ENCODE assay signal across 8 mouse cellular contexts in genomic region chr11:23954323-23954722, GRCm38 (mm10). TPM values are rescaled to one million over a fixed set of nuclear protein-coding genes. Genes with fewer than 3 reads are reported as not detected.
A peak's percentile ranks its signal among the peaks of the same experiment; 100 is the strongest.
DNase-seq lines count a peak whose midpoint lies in the region; ATAC-seq and TF ChIP-seq lines count a peak whose summit lies in the region.

No protein-coding gene starts in this region.

- H3K4me1 ChIP-seq in hindbrain, embryonic 11.5 days (replicated peaks; ENCODE audit: control insufficient read depth, insufficient read depth, low read length) = no peaks in the 10 kb centered on the region
- no peaks in the 10 kb centered on the region for H3K4me1 ChIP-seq in hindbrain, embryonic 10.5 days (replicated peaks)
- peaks cover 0 to 6% of the 10 kb centered on the region in 2 experiments; a peak in 3 of 4 replicates for H3K4me1 ChIP-seq in MEL (ENCODE audit: control insufficient read depth in 1 of 2, insufficient read depth in 2 of 2, low read length in 2 of 2)
- H3K4me1 ChIP-seq in embryonic facial prominence, embryonic 14.5 days (ENCODE audit: control insufficient read depth, insufficient read depth, low read length) = no peaks in the 10 kb centered on the region
- no peaks in the 10 kb centered on the region for H3K4me1 ChIP-seq in midbrain, postnatal 0 days (ENCODE audit: insufficient read depth, low read length)
- H3K4me1 ChIP-seq in intestine, embryonic 16.5 days (ENCODE audit: control insufficient read depth, insufficient read depth, low read length) = no peaks in the 10 kb centered on the region

- H3K4me2 ChIP-seq in hindbrain, embryonic 11.5 days (replicated peaks; ENCODE audit: low read depth, low read length) = no peak overlapping the region
- H3K4me2 ChIP-seq in embryonic facial prominence, embryonic 14.5 days (ENCODE audit: low read depth, low read length) = no peak overlapping the region
- no peak overlapping the region for H3K4me2 ChIP-seq in midbrain, postnatal 0 days (ENCODE audit: low read depth, low read length, poor library complexity, severe bottlenecking)
- no peak overlapping the region for H3K4me2 ChIP-seq in intestine, embryonic 16.5 days (ENCODE audit: low read depth, low read length)

- WGBS in hindbrain, embryonic 11.5 days = 3% methylated on average over 4 of the region's 4 CpGs
- WGBS in hindbrain, embryonic 10.5 days = 5% methylated on average over 4 of the region's 4 CpGs
- 3% methylated on average over 4 of the region's 4 CpGs for WGBS in embryonic facial prominence, embryonic 14.5 days
- whole genome bisulfite sequencing in midbrain, postnatal 0 days = under 1% methylated on average over 4 of the region's 4 CpGs
- 4% methylated on average over 4 of the region's 4 CpGs for WGBS in intestine, embryonic 16.5 days

- peak; percentile 58 for DNase-seq in hindbrain, embryonic 11.5 days (ENCODE audit: low spot score)
- no peak for DNase-seq in hindbrain, embryonic 10.5 days (ENCODE audit: low spot score)
- peak; percentile 76 for DNase-seq in MEL (ENCODE audit: low read depth, low spot score)
- DNase-seq in embryonic facial prominence, embryonic 14.5 days (ENCODE audit: low spot score) = peak; percentile 42
- peak; percentile 69 for DNase-seq in midbrain, postnatal 0 days (ENCODE audit: low spot score)
- no peak for DNase-seq in gastrocnemius, postnatal 4 days (ENCODE audit: low spot score in 2 of 2)
- DNase-seq in left cerebral cortex, adult 8-10 months (ENCODE audit: low spot score in 2 of 2) = no peak

- no peak for TF ChIP-seq POLR2A in MEL (IDR thresholded peaks at IDR 0.05; ENCODE audit: control insufficient read depth in 1 of 2, insufficient read depth in 1 of 2, low read depth in 1 of 2, low read length in 2 of 2, poor library complexity in 1 of 2)

- ATAC-seq in hindbrain, embryonic 11.5 days (ENCODE audit: low FRiP score) = no peak
- no peak for ATAC-seq in embryonic facial prominence, embryonic 14.5 days (ENCODE audit: low read depth)
- ATAC-seq in midbrain, postnatal 0 days (ENCODE audit: low FRiP score) = no peak
- no peak for ATAC-seq in intestine, embryonic 16.5 days

- no peaks in the 10 kb centered on the region for H3K36me3 ChIP-seq in hindbrain, embryonic 11.5 days (ENCODE audit: control insufficient read depth, insufficient read depth, low read length)
- H3K36me3 ChIP-seq in hindbrain, embryonic 10.5 days = no peaks in the 10 kb centered on the region
- H3K36me3 ChIP-seq in MEL (ENCODE audit: control insufficient read depth in 1 of 2, insufficient read depth in 2 of 2, low read length in 2 of 2) = no peaks in the 10 kb centered on the region; a peak in 1 of 4 replicates
- no peaks in the 10 kb centered on the region for H3K36me3 ChIP-seq in embryonic facial prominence, embryonic 14.5 days (ENCODE audit: control insufficient read depth, insufficient read depth, low read length)
- no peaks in the 10 kb centered on the region for H3K36me3 ChIP-seq in midbrain, postnatal 0 days (ENCODE audit: insufficient read depth, low read length)
- H3K36me3 ChIP-seq in intestine, embryonic 16.5 days (ENCODE audit: control insufficient read depth, insufficient read depth, low read length) = no peaks in the 10 kb centered on the region

- no peak overlapping the region for H3K27ac ChIP-seq in hindbrain, embryonic 11.5 days (ENCODE audit: low read depth, low read length)
- H3K27ac ChIP-seq in hindbrain, embryonic 10.5 days = no peak overlapping the region
- no peak overlapping the region for H3K27ac ChIP-seq in MEL (ENCODE audit: control insufficient read depth, low read depth, low read length)
- no peak overlapping the region for H3K27ac ChIP-seq in embryonic facial prominence, embryonic 14.5 days (replicated peaks; ENCODE audit: low read depth, low read length)
- no peak overlapping the region for H3K27ac ChIP-seq in midbrain, postnatal 0 days (ENCODE audit: low read depth, low read length)
- no peak overlapping the region for H3K27ac ChIP-seq in intestine, embryonic 16.5 days (ENCODE audit: low read length)

- no peak overlapping the region for H3K4me3 ChIP-seq in hindbrain, embryonic 11.5 days (ENCODE audit: low read depth, low read length)
- H3K4me3 ChIP-seq in hindbrain, embryonic 10.5 days = no peak overlapping the region; the same call in 1 of the 2 replicates
- H3K4me3 ChIP-seq in MEL (ENCODE audit: control insufficient read depth in 1 of 2, insufficient read depth in 1 of 2, low read depth in 2 of 2, low read length in 2 of 2) = peak overlapping the region; percentile 26 to 35; a peak in 3 of 4 replicates
- H3K4me3 ChIP-seq in embryonic facial prominence, embryonic 14.5 days (ENCODE audit: low read depth, low read length) = no peak overlapping the region
- H3K4me3 ChIP-seq in midbrain, postnatal 0 days (ENCODE audit: low read depth, low read length) = no peak overlapping the region
- H3K4me3 ChIP-seq in intestine, embryonic 16.5 days (ENCODE audit: low read length) = no peak overlapping the region

- TF ChIP-seq RAD21 in MEL (IDR thresholded peaks at IDR 0.05; ENCODE audit: low read depth, low read length) = peak; percentile 99

- no peaks in the 10 kb centered on the region for H3K27me3 ChIP-seq in hindbrain, embryonic 11.5 days (ENCODE audit: control insufficient read depth, insufficient read depth, low read length)
- H3K27me3 ChIP-seq in hindbrain, embryonic 10.5 days (ENCODE audit: insufficient read depth, poor library complexity, severe bottlenecking) = no peaks in the 10 kb centered on the region
- H3K27me3 ChIP-seq in MEL (ENCODE audit: control insufficient read depth in 1 of 2, insufficient read depth in 2 of 2, low read length in 2 of 2) = peaks cover 0 to 4% of the 10 kb centered on the region in 2 experiments; a peak in 3 of 4 replicates
- H3K27me3 ChIP-seq in embryonic facial prominence, embryonic 14.5 days (replicated peaks; ENCODE audit: control insufficient read depth, insufficient read depth, low read length) = no peaks in the 10 kb centered on the region; the same call in 1 of the 2 replicates
- no peaks in the 10 kb centered on the region for H3K27me3 ChIP-seq in midbrain, postnatal 0 days (ENCODE audit: insufficient read depth, low read length)
- no peaks in the 10 kb centered on the region for H3K27me3 ChIP-seq in intestine, embryonic 16.5 days (replicated peaks; ENCODE audit: control insufficient read depth, insufficient read depth, low read length)

- H3K9me3 ChIP-seq in hindbrain, embryonic 11.5 days (ENCODE audit: control insufficient read depth, low read length) = no peaks in the 10 kb centered on the region
- no peaks in the 10 kb centered on the region for H3K9me3 ChIP-seq in hindbrain, embryonic 10.5 days
- no peaks in the 10 kb centered on the region for H3K9me3 ChIP-seq in MEL (replicated peaks; ENCODE audit: insufficient read depth, low read length)
- H3K9me3 ChIP-seq in embryonic facial prominence, embryonic 14.5 days (ENCODE audit: control insufficient read depth, low read length) = no peaks in the 10 kb centered on the region
- H3K9me3 ChIP-seq in midbrain, postnatal 0 days (ENCODE audit: low read length) = no peaks in the 10 kb centered on the region
- no peaks in the 10 kb centered on the region for H3K9me3 ChIP-seq in intestine, embryonic 16.5 days (ENCODE audit: control insufficient read depth, low read length)

- no peaks in the 10 kb centered on the region for H3K79me2 ChIP-seq in MEL (ENCODE audit: control insufficient read depth, insufficient read depth, low read length, poor library complexity)

- no peak for TF ChIP-seq EP300 in MEL (IDR thresholded peaks at IDR 0.05; ENCODE audit: low read depth in 1 of 2, low read length in 2 of 2)

- no peak overlapping the region for H3K9ac ChIP-seq in hindbrain, embryonic 11.5 days (ENCODE audit: low read depth, low read length)
- H3K9ac ChIP-seq in MEL (ENCODE audit: control insufficient read depth, low read depth, low read length, poor library complexity, severe bottlenecking) = peak overlapping the region; percentile 4; the same call in 1 of the 2 replicates
- no peak overlapping the region for H3K9ac ChIP-seq in embryonic facial prominence, embryonic 14.5 days (ENCODE audit: low read depth, low read length)
- no peak overlapping the region for H3K9ac ChIP-seq in midbrain, postnatal 0 days (replicated peaks; ENCODE audit: low read length, poor library complexity, severe bottlenecking)
- no peak overlapping the region for H3K9ac ChIP-seq in intestine, embryonic 16.5 days (ENCODE audit: low read depth, low read length)

- peak; percentile 43 to 89 (median 50) for TF ChIP-seq CTCF in MEL (IDR thresholded peaks at IDR 0.05 in 2 of 3, conservative IDR thresholded peaks at IDR 0.05 in 1 of 3; ENCODE audit: control insufficient read depth in 1 of 3, insufficient read depth in 1 of 3, low read depth in 2 of 3, low read length in 3 of 3, poor library complexity in 1 of 3, severe bottlenecking in 1 of 3)
- peak; percentile 71 for TF ChIP-seq CTCF in midbrain, postnatal 0 days (IDR thresholded peaks at IDR 0.05)

TF ChIP-seq in MEL, 35 proteins besides CTCF, POLR2A, EP300 and RAD21 (continues in another document):
- TF ChIP-seq MXI1 (IDR thresholded peaks at IDR 0.05; ENCODE audit: low read depth, low read length) = 0 out of 2 replicates have a peak, but pooled peaks have one; percentile 2
- 0 out of 2 replicates have a peak, but pooled peaks have one; percentile 25 for TF ChIP-seq ZNF384 (IDR thresholded peaks at IDR 0.05; ENCODE audit: low read depth, low read length)
- peak; percentile 95 for TF ChIP-seq ZC3H11A (IDR thresholded peaks at IDR 0.05; ENCODE audit: low read depth, low read length)
- peak; percentile 87 for TF ChIP-seq SMC3 (IDR thresholded peaks at IDR 0.05; ENCODE audit: low read depth, low read length)
- TF ChIP-seq USF2 (IDR thresholded peaks at IDR 0.05; ENCODE audit: borderline replicate concordance in 1 of 2, insufficient read depth in 1 of 2, low read depth in 1 of 2, low read length in 2 of 2) = no peak
- no peak for TF ChIP-seq USF1 (IDR thresholded peaks at IDR 0.05; ENCODE audit: low read depth, low read length)
- no peak for TF ChIP-seq ZKSCAN1 (IDR thresholded peaks at IDR 0.05; ENCODE audit: low read depth, low read length)
- no peak for TF ChIP-seq BHLHE40 (IDR thresholded peaks at IDR 0.05; ENCODE audit: borderline replicate concordance, low read depth, low read length)

RNA-seq across cellular contexts. Expression of gene Papolg, which starts 59.3 kb away (rescaled TPM):
- 26.7 and 31.1 TPM in 2 replicates for polyA plus RNA-seq in hindbrain, embryonic 11.5 days (2014; fragmentation: Nextera tagmentation; extraction: Ambion mirVana)
- polyA plus RNA-seq in hindbrain, embryonic 10.5 days (2016; fragmentation: Nextera tagmentation; extraction: Ambion mirVana) = 17.2 and 17.5 TPM in 2 replicates
- total RNA-seq in MEL (2012; rRNA removed) = 6.5 and 7.9 TPM in 2 replicates
- polyA plus RNA-seq in MEL (2012; ENCODE audit: insufficient read depth in 1 of 2, insufficient read length in 2 of 2, low read depth in 1 of 2, low replicate concordance in 2 of 2, missing spikeins in 1 of 2) = 1 to 10 TPM in 1 of 2 experiments, not detected in 1; 7.9 TPM
- polyA plus RNA-seq in embryonic facial prominence, embryonic 14.5 days (2014; fragmentation: Nextera tagmentation; extraction: Ambion mirVana) = 12.5 and 14.1 TPM in 2 replicates
- total RNA-seq in midbrain, postnatal 0 days (2014; rRNA removed) = 16.2 and 23.9 TPM in 2 replicates
- polyA plus RNA-seq in midbrain, postnatal 0 days (2015; fragmentation: Nextera tagmentation; extraction: Ambion mirVana) = 9.4 and 10.2 TPM in 2 replicates
- 1 to 10 TPM; 7.0 to 7.5 TPM for total RNA-seq in gastrocnemius, postnatal 4 days (2021)
- 8.5 and 9.1 TPM in 2 replicates for polyA plus RNA-seq in intestine, embryonic 16.5 days (2015; fragmentation: Nextera tagmentation; extraction: Ambion mirVana)
- total RNA-seq in left cerebral cortex, adult 8-10 months (2022) = 10 to 100 TPM; 20.7 to 22.1 (median 21.6) TPM

Comparison
In these comparisons a context has a peak if more than half of its experiments do, and no peak if none do; other contexts are left out.
1. DNase-seq: peak in hindbrain, embryonic 11.5 days (single experiment), MEL (single experiment), embryonic facial prominence, embryonic 14.5 days (single experiment) and midbrain, postnatal 0 days (single experiment); none in hindbrain, embryonic 10.5 days (single experiment), gastrocnemius, postnatal 4 days (0 of 2) and left cerebral cortex, adult 8-10 months (0 of 2).
2. H3K4me3 ChIP-seq: peak in MEL (2 of 2); none in hindbrain, embryonic 11.5 days (single experiment), hindbrain, embryonic 10.5 days (single experiment), embryonic facial prominence, embryonic 14.5 days (single experiment), midbrain, postnatal 0 days (single experiment) and intestine, embryonic 16.5 days (single experiment).